Mouse (Mus musculus) retina, postnatal 1 day (tissue): ENCODE data around the gene Dohh.

Experiments used
- DNase-seq: peaks from one replicate; pipeline ENCODE4 v3.0.0-alpha.2; 2012

Dohh gene

DNA sequence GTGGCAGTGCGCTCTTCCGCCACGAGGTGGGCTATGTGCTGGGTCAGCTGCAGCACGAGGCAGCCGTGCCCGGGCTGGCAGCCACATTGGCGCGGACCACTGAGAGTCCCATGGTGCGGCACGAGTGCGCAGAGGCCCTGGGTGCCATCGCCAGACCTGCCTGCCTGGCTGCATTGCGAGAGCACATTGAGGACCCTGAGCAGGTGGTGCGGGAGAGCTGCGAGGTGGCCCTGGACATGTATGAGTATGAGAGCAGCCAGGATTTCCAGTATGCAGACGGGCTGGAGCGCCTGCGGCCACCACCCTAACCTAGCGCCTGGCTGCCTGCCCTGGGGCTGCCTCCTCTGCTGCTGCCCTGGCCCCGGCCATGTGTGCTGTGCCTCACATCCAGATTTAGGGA is 3.5 kb downstream of the Dohh start:
- no peak for DNase-seq

DNA sequence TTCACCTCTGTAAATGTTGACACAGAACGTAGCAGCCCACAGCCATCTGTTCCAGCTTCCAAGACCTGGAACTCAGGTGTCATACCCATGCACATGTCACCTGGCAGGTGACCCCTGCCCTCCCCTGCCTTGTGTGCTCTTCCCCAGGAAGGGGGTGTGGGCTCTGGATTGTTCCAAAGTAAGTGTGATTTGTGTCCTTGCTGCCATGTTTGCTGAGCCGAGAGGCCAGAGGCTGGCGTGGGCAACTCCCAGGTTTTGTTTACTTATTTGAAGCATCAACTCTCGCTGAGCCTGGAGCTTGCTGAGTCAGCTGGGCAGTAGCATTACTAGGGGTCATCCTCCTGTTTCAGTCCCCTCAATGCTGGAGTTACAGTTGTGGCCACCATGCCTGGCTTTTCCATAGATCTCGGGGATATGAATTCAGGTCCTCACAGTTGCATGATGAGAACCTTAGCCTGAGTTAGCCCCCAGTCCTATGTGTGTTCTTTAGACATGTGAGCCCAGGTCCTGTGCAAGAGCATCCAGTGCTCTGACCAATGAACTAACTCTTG is 4.4 kb downstream of the Dohh start, which contains the start of gene Gm48552:
TSS of gene Gm48552 (plus strand) at position 501 of the 551 bp plus-strand sequence.
- DNase-seq, result no peak

DNA sequence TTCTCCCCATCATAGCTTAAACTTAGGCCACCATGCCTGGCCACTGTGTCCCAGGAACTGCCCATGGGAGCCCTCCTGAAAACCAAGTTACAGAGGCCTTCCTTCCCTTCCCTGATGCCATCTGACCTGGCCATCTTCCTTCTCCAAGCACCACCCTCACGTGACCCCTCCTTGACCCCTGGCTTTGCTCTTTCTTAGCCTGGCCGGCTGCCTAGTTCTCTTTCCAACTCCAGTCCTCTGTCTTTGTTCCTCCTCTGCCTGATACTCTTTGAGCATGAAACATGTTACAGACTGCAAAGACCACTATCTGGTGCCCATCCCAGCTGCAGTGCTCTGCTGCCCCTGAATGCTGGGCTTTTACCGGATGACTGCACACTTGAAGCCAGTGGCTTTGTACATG is 5.1 kb downstream of the Dohh start:
- no peak for DNase-seq

DNA sequence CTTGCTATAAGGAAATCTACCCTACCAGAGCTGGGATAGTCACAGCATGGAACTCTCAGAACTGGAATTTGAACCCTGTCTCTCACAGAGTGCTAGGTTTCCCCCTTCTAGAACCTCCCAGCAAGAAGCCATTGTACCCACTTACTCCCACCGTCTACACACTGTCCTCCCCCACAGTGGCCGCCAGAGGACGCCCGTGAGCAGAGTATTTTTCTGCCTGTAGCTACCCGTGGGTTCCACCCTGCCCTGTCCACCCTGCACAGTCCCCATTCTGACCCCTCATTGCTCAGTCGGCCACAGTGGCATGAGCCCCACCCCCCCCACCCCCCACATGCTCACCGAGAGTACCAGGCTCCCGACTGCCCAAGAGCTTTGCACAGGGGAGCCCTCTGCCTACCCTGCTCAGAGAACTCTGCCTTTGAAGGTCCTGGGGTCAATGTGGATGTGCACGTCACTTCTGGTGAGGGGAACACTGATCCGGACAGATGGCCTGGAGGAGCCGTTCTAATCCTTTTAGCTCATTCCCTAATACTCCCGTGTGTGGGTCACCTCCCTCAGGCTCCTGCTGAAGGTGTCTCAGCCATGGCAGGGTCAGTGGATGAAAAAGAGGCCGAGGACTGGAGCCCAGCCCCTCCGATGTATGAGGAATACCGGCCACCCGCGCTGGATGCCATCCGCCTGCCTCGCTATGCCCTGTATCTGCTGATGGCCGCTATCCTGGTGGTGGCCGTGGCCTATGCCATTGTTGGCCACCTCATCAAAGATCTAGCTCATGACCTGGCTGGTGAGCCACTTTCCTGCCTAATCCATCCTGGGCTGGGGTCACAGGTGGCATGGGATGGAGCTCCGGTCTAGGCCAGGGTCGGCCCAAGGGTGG is 5.8 kb downstream of the Dohh start:
- DNase-seq, result peak; percentile 80

GRCm38 (mm10) chr10:81390678-81390965 is 6.4 kb downstream of the Dohh start:
- DNase-seq, result no peak

- no peak for DNase-seq
Measured at GRCm38 (mm10) chr10:81392270-81392669, 8.0 kb downstream of the Dohh start.

DNA sequence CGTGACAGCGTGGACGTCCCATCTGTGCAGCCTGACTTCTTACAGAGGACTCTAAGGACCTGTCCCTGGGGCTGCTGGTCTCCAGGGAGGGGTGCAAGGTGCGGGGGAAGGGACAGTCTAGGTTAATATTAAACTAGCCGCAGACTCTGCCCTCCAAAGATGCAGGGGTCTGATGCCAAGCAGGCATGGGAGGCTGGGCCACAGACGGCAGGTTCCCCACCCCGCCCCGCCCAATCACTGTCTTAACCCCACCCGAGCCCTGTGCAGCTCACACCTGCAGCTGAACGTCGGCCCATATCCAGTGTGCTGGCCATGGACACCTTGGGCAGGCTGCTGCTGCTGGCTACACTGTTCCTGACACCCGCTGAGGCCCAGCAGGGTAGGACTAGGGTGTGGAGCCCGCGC is 8.6 kb downstream of the Dohh start, which contains the start of gene Smim24:
TSS of gene Smim24 (plus strand) at position 271 of the 405 bp plus-strand sequence.
- DNase-seq, result no peak

DNA sequence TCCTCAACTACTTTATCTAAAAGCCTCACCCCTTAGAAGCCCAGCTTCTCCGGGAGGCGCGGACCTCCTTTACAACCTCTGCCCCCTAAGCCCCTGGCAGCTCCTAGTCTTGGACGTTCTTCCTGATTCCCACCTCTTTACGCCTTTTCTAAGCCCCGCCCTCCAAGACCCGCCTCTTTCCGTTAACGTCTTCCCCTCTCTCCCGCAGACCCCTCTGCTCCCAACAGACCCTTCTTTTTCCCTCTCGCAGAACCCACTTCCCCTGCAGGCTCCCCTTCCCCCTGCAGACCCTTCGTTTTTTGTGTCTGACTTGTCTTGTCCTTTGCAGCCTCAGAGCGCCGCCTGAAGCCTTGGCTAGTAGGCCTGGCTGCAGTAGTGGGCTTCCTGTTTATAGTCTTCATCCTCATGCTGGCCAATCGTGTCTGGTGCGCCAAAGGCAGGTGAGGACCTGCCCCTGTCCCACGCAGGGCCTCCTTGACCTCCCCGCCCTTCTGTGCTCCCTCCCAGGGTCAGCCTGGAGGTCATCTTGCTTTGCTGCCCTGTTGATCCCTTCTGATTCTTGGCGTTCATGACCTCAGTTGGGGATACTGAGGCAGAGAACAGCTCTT is 9.3 kb downstream of the Dohh start:
- DNase-seq, result peak; percentile 47

DNA sequence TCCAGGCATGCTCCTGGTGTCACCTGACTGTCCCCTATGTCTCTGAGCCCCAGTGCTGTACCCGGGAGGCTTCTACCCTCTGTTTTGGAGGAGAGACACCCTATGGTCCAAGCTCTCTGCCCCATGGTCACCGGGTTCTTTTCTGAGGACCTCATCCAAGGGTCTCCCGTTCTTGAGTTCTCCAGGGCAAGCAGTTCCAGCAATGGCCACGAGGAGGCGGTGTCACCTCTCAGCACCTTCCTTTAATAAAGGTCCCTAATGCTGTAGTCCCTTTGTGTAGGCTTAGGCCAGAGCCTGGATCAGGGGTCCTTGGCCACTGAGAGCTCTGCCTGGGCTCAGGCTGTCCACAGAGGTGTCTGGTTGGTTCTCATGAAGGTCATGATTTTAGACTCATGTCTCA is 10.9 kb downstream of the Dohh start:
- peak; percentile 85 for DNase-seq

DNA sequence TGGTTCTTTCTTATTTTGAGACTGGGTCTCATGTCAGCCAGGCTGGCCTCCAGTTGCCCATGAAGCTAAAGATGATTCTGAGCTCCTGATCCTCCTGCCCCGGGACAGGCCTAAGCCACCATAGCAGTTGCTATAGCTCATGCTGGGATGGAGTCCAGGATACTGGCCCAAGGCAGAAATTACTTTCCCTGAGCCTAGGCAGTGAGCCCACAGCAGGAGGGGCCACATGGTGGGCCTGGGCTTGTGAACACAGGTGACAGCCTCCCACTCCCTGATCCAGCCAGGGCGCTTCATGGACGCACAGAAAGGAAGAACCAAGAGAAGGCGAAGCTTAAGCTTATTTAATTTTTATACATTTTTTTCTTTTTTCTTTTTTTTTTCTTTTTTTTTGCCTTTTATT is 11.6 kb downstream of the Dohh start:
- DNase-seq, result no peak

- DNase-seq, result no peak
Measured at GRCm38 (mm10) chr10:81396749-81397148, 12.5 kb downstream of the Dohh start.

- DNase-seq, result peak; percentile 74
Measured at GRCm38 (mm10) chr10:81399296-81399695, 15.1 kb downstream of the Dohh start.

DNA sequence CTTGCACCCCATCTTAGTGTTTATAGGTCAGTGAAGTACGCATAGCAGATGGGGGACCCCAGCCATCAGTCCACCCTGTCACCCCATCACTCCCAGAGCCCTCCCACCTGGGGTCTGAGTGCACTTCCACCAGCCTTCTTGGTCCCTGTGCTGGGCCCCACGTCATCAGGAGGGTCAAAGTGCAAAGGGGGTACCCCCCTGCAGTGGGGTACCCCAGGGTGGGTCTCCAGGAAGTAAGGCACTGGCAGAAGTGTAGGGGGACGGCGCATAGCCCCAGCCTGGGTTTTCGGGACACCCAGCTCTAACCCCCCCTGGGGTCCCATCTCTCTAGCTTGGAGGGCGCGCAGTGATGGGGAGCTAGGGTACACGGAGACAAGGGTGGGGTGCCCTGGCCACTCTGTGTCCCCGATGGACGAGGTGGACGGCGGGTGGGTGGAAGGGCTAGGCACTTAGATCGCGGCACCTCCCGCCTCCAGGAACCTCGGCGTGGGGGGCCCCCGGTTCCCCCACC is 15.6 kb downstream of the Dohh start:
- DNase-seq, result no peak

- no peak for DNase-seq
Measured at GRCm38 (mm10) chr10:81400371-81401204, 16.4 kb downstream of the Dohh start.

- DNase-seq, result no peak
Measured at GRCm38 (mm10) chr10:81401205-81401520, 16.9 kb downstream of the Dohh start.

DNA sequence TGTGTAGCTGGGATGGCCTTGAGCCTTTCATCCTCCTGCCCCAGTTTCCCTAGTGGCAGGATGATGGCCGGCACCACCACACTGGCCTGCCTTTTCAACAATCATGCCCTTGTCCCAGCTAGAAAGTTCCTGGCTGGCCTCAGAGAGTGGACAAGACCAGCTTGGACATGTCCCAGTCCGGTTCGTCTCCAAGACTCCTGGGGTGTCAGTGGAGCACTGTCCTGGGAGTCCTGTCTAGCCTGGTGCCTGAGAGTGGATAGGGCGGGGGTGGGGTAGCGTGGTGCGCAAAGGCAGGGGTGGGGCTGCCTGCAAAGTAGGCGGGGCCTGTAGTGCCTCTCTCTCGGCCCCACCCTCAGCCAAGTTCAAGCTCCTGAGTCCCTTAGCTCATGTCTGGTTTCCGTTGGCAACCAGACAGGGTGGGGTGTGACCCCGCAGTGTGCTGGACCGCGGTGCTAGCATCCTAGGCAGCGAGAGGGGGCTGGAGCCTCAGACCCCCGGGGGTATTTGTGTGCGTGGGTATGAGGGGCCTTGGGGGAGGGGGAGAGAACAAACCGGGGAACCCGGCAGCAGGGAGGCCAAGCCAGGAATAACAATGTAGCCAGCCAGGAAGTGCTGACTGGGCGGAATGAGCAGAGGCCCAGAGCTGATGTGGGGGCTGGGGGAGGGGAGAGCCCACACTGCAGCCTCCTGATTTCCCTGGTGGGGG is 17.4 kb downstream of the Dohh start:
- DNase-seq, result peak; percentile 88

- DNase-seq, result no peak
Measured at GRCm38 (mm10) chr10:81402227-81402765, 18.1 kb downstream of the Dohh start.

GRCm38 (mm10) chr10:81403511-81403910 is 19.3 kb downstream of the Dohh start:
- no peak for DNase-seq

- DNase-seq, result no peak
Measured at GRCm38 (mm10) chr10:81404082-81404481, 19.9 kb downstream of the Dohh start.

DNA sequence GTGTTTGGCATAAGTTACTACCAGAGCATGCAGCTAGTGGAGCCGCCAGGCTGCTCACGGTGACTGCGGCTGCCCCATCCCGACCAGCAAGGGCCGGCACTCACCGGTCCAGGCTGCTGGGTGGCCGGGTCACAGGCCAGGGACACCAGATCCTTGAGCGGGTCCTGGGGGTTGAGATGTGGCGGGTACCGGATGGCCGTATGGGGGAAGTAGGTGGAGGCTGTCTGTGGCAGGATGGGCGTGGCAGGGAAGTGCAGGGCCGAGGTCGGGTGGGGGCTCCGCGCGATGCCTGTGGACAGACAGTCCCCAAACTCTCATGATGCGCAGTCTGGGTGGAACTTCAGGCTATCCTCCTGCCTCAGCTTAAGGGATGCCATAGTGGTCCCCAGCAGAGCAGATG is 20.5 kb downstream of the Dohh start:
- no peak for DNase-seq

DNA sequence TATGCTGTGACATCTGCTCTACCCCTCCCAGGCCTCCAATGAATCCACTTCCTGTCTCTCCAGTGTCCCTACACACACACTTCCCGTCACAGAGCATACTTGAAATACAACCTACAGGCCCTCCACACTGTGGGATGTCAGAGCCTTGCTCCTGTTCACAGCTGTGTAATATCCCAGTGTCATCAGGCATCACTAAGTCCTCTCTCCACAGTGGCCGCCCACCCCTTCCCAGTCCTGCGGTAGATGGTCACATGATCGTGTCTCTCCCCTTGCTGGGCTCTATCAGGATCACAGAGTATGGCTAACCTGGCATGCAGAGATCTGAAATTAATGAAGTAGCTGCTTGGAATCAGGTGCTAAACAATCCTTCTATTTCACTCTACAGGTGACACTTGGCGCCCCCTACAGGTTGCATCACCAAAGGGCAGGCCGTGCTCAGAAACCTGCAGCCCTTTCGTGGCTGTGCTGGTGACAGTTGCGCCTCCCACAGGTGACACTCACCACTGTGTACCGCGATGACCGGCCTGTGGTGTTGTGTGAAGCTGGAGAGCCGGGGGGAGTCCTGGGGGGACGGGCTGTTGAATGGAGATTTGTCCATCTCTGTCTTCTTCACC is 21.5 kb downstream of the Dohh start:
- DNase-seq, result no peak
